Mouse (Mus musculus) testis, adult 2 months (tissue): ENCODE measurements at regions not wholly inside any gene's neighbourhood (a gene's known extent, or its start where the extent isn't known, plus 50 kb on each side); places are given as distances from the start of the nearest gene placed in this dataset.

Experiments
- H3K27ac ChIP-seq: fragments of 200-500 bp; 2 replicates; pipeline ENCODE4 v1.5.1; 2012; ENCODE audit warnings: low read depth, low read length; ENCODE audit not compliant: control insufficient read depth, insufficient read depth
- H3K27me3 ChIP-seq: fragments of 200-500 bp; 2 replicates; pipeline ENCODE4 v1.6.1; 2012; ENCODE audit warnings: mild to moderate bottlenecking, low read length, moderate library complexity; ENCODE audit not compliant: control insufficient read depth, insufficient read depth
- H3K36me3 ChIP-seq: fragments of 200-500 bp; 2 replicates; pipeline ENCODE4 v1.6.1; 2012; ENCODE audit warnings: mild to moderate bottlenecking, low read length; ENCODE audit not compliant: control insufficient read depth, insufficient read depth
- H3K4me1 ChIP-seq: fragments of 200-500 bp; 2 replicates; pipeline ENCODE4 v1.6.1; 2012; ENCODE audit warnings: low read length; ENCODE audit not compliant: control insufficient read depth, insufficient read depth
- H3K4me3 ChIP-seq: fragments of 200-500 bp; 2 replicates; pipeline ENCODE4 v1.5.1; 2012; ENCODE audit warnings: low read depth, mild to moderate bottlenecking, low read length, moderate library complexity, mixed read lengths; ENCODE audit not compliant: control insufficient read depth
- CTCF ChIP-seq: fragments of 200-500 bp; IDR thresholded peaks from 2 replicates; pipeline ENCODE4 v1.5.1; 2012; ENCODE audit warnings: low read depth, mild to moderate bottlenecking, inconsistent platforms, low read length, moderate library complexity; ENCODE audit not compliant: control insufficient read depth, insufficient read depth, insufficient replicate concordance
- POLR2A ChIP-seq: fragments of 200-500 bp; IDR thresholded peaks from 2 replicates; pipeline ENCODE4 v1.6.1; 2012; ENCODE audit warnings: low read depth, mild to moderate bottlenecking, inconsistent platforms, low read length, moderate library complexity; ENCODE audit not compliant: control insufficient read depth

DNA sequence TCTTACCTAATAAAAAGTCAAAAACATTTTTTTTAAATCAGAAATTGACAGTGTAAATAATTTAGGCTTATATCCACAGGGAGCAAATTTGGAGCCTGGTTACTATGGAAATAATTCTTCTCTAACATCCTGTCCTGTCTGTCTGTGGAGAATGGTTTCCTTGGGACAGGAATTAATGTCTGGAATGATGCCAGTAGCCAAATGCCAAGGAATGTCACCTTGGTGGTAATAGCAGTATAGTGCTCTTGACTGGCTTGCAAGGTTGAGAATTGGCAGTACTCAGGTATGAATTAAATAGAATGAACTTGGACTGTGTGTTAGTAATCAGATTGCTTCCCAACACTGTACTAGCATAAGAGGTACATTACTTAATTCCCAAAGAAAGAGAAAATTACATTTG, 103.8 kb upstream of the Slc22a22 start:
- TF ChIP-seq POLR2A (no peak), CTCF (no peak)

DNA sequence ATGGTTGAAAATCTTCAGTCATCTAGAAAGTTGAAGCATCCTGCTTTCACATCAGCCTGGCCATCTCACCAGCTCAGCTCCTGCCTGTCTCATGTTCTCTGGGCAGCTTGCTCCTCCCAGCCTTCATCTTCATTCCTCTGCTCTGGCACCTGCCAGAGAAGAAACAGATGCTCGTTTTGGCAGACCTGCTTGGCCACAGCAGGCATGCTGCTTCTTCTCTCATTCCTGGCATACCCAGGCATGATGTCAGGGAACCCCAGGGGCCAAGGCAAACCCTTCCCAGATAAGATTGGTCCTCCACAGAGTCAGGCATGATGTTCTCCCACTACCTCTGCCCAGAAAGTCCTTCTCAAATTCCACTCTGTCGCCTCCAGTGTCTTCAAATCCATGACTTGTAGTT, 101.4 kb upstream of the Slc22a22 start:
- H3K36me3 ChIP-seq, result no peaks in the 10 kb centered on the region
- H3K4me1 ChIP-seq, result no peaks in the 10 kb centered on the region
- no peak for TF ChIP-seq POLR2A
- TF ChIP-seq CTCF, result no peak
- H3K4me3 ChIP-seq, result no peak overlapping the region
- no peaks in the 10 kb centered on the region for H3K27me3 ChIP-seq
- no peak overlapping the region for H3K27ac ChIP-seq

More for the DNA sequence above, 103.8 kb upstream of the Slc22a22 start:
- H3K36me3 ChIP-seq, result no peaks in the 10 kb centered on the region
- H3K4me3 ChIP-seq, result no peak overlapping the region
- no peaks in the 10 kb centered on the region for H3K4me1 ChIP-seq
- H3K27ac ChIP-seq, result no peak overlapping the region
- H3K27me3 ChIP-seq, result no peaks in the 10 kb centered on the region

DNA sequence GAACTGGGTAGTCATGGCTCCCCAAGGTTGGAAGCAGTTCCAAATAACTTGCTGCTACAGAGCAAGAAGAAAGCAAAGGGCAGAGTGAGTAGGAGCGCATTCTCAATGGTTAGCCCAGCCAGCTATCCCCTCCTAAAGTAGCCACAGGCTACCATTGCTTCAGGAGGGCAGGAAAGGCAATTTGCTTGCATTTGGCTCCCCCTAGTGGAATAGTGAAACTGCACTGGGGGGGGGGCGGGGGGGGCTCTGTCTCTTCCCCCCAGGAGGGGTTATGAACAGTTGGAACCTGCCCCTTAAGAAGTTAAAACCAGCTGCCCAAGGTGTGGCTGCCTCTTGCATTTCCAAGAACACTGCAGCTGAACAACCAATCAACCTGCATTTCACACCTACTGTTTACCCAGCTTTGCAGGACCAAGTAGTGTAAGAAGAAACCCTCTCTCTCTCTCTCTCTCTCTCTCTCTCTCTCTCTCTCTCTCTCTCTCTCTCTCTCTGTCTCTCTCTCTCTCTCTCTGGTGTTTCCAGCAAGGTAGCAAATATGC, 96.7 kb upstream of the Slc22a22 start:
- H3K4me1 ChIP-seq, result no peaks in the 10 kb centered on the region
- TF ChIP-seq POLR2A (no peak), CTCF (no peak)

DNA sequence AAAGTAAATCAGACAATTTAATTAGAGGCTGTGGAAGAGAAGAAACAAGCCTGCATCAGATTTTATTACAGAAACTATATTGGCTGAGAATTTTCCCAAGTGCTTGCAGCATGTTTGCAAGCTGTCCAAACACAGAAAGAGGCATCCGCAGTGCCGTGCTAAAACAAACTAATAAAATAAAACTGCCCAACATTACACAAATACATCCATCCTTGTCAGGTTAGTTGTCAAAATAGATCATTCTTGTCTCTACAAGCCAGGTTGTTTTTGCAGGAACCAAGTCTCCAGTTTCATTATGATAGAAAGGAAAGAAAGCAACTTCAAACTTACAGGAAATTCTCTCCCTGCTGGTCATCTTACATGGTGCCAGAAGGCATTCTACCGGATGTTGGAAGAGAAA, 95.0 kb upstream of the Slc22a22 start:
- no peaks in the 10 kb centered on the region for H3K27me3 ChIP-seq
- no peaks in the 10 kb centered on the region for H3K36me3 ChIP-seq
- no peaks in the 10 kb centered on the region for H3K4me1 ChIP-seq
- H3K4me3 ChIP-seq, result no peak overlapping the region
- no peak for TF ChIP-seq POLR2A
- TF ChIP-seq CTCF, result no peak
- H3K27ac ChIP-seq, result no peak overlapping the region

More for the DNA sequence above, 96.7 kb upstream of the Slc22a22 start:
- H3K27ac ChIP-seq, result no peak overlapping the region
- H3K27me3 ChIP-seq, result no peaks in the 10 kb centered on the region
- no peak overlapping the region for H3K4me3 ChIP-seq
- no peaks in the 10 kb centered on the region for H3K36me3 ChIP-seq

DNA sequence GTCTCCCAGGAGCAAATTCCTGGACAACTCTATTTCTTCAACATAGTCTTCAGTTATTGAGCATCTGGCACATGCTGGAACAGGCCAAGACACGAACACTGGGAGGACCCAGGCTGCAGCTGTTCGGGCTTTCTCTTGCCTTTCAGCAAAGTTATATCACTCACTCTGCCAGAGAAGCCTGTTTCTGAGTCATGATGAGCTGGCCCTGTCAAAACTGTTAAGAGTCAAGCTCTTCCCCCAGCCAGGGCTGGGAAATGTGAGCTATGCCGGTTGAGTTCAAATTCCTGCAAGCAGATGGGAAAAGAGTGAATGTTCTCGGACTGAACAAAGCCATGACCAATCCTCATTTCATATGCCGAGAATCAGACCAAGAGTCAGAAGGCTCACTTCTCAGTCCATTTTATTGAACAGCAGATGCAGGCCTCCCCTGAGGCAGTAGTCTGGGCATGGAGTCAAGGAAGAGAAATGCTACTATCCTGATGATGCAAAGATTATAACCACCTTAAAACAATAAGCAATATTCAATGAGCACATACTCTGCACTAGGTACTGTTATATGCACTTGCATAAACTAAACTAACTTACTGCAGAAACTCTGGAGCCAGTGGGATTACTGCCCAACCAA, 90.7 kb upstream of the Slc22a22 start:
- no peaks in the 10 kb centered on the region for H3K36me3 ChIP-seq
- H3K27me3 ChIP-seq, result no peaks in the 10 kb centered on the region
- no peaks in the 10 kb centered on the region for H3K4me1 ChIP-seq
- H3K4me3 ChIP-seq, result no peak overlapping the region
- no peak overlapping the region for H3K27ac ChIP-seq
- no peak for TF ChIP-seq POLR2A
- TF ChIP-seq CTCF, result no peak

DNA sequence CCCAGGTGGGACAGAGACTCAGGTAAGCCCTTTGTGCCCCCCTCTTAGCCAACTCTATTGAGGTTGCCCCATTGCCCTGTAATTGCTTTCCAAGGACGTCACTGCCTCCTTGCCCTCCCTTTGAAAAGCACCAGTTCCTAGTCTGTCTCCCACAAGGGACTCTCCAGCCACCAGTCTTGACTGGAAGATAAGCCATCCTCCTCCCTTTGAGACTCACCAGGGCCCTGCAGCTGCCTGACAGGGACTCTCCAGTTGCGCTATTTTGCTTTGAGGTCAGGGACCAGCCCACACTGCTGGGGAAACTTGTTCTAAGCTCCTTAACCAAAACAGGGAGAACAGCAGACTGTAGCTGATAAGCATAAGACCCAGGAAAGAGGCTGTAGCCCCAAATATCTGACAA, 69.7 kb upstream of the Slc22a22 start:
- no peaks in the 10 kb centered on the region for H3K4me1 ChIP-seq
- no peaks in the 10 kb centered on the region for H3K27me3 ChIP-seq
- H3K4me3 ChIP-seq, result no peak overlapping the region
- no peaks in the 10 kb centered on the region for H3K36me3 ChIP-seq
- no peak for TF ChIP-seq POLR2A
- no peak for TF ChIP-seq CTCF
- no peak overlapping the region for H3K27ac ChIP-seq

DNA sequence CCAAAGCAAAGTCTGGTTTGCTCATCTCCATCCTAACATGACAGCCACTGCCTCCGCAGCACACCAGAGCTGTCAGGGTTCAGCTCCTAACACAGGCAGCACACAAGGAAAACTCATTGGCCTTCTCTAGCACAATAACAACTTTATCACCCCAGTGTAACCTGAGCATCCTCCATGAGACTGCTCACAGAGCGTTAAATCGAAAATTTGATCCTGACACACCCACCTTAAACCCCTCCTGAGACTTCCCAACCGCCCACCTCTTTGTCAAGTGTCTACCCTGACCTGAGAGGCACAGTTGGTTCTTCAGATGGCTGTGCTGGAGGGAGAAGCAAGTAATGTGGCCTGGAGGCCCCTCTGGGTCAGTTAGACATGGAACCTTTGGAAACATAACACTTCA, 67.7 kb upstream of the Slc22a22 start:
- Histone ChIP-seq H3K36me3 (no peaks in the 10 kb centered on the region), H3K27ac (no peak overlapping the region), H3K4me3 (no peak overlapping the region), H3K27me3 (no peaks in the 10 kb centered on the region), H3K4me1 (no peaks in the 10 kb centered on the region)
- TF ChIP-seq CTCF, result no peak
- TF ChIP-seq POLR2A, result no peak
